In the genomic region with DNA sequence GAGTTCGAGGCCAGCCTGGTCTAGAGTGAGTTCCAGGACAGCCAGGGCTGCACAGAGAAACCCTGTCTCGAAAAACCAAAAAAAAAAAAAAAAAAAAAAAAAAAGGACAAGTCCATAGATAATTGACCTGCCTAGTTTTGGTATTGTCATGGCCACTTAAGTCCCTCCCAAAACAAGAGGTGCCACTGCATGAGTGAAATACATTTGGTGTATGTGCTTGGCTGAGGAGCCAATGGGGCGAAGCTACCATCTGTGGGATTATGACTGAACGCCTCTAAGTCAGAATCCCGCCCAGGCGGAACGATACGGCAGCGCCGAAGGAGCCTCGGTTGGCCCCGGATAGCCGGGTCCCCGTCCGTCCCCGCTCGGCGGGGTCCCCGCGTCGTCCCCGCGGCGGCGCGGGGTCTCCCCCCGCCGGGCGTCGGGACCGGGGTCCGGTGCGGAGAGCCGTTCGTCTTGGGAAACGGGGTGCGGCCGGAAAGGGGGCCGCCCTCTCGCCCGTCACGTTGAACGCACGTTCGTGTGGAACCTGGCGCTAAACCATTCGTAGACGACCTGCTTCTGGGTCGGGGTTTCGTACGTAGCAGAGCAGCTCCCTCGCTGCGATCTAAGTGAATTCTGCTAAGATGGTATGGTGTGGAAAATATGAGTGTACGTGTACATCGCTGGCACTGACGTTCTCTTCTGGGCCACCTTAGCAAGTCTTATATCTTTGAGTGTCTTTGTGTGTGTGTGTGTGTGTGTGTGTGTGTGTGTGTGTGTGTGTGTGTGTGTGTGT, we compare ENCODE assay signal across 8 mouse cellular contexts. TPM values are rescaled to one million over a fixed set of nuclear protein-coding genes. Genes with fewer than 3 reads are reported as not detected.
DNase-seq lines count a peak whose midpoint lies in the region; ATAC-seq lines count a peak whose summit lies in the region.
"Not testable (repeated sequence)": the region's sequence is repeated elsewhere in the genome, so short reads cannot be mapped to it uniquely, and the experiment has no call there.

No protein-coding gene starts in this region.

- not testable (repeated sequence) for H3K4me2 ChIP-seq in midbrain, embryonic 14.5 days (ENCODE audit: low read length)

- 17% methylated on average over 54 of the region's 56 CpGs for WGBS in midbrain, embryonic 14.5 days

- not testable (repeated sequence) for H3K4me1 ChIP-seq in midbrain, embryonic 14.5 days (ENCODE audit: control insufficient read depth, insufficient read depth, low read length)

- not testable (repeated sequence) for H3K27ac ChIP-seq in midbrain, embryonic 14.5 days (replicated peaks; ENCODE audit: low read depth, low read length)

- peak; percentile 100 for DNase-seq in adrenal gland, adult 18-20 months (ENCODE audit: low spot score in 2 of 2)
- DNase-seq in cerebellum, postnatal 36 days: peak; percentile 97 to 100
- DNase-seq in gastrocnemius, postnatal 4 days (ENCODE audit: low spot score in 2 of 2): peak; percentile 100
- DNase-seq in kidney, adult 9 months: peak; percentile 100
- peak; percentile 94 to 100 for DNase-seq in left cerebral cortex, adult 8-10 months (ENCODE audit: low spot score in 2 of 2)
- peak; percentile 24 for DNase-seq in midbrain, embryonic 14.5 days
- peak; percentile 94 to 96 for DNase-seq in spleen, postnatal 36 days (ENCODE audit: low spot score in 2 of 2)
- peak; percentile 100 for DNase-seq in urinary bladder, postnatal 4 days (ENCODE audit: low spot score in 2 of 2)

- not testable (repeated sequence) for H3K9me3 ChIP-seq in midbrain, embryonic 14.5 days (ENCODE audit: control insufficient read depth, low read length)

- not testable (repeated sequence) for H3K9ac ChIP-seq in midbrain, embryonic 14.5 days (replicated peaks; ENCODE audit: low read length)

- H3K27me3 ChIP-seq in midbrain, embryonic 14.5 days (ENCODE audit: control insufficient read depth, insufficient read depth, low read length): not testable (repeated sequence)

- peaks cover 78% of the 10 kb centered on the region for H3K36me3 ChIP-seq in midbrain, embryonic 14.5 days (ENCODE audit: control insufficient read depth, insufficient read depth, low read length)

- not testable (repeated sequence) for H3K4me3 ChIP-seq in midbrain, embryonic 14.5 days (replicated peaks; ENCODE audit: low read depth, low read length)

- not testable (repeated sequence) for ATAC-seq in midbrain, embryonic 14.5 days (ENCODE audit: low FRiP score, low TSS enrichment)

RNA-seq across cellular contexts. Expression of a gene that starts 9.4 kb away (rescaled TPM):
- 10 to 100 TPM; 39.4 to 56.6 TPM for total RNA-seq in adrenal gland, adult 18-20 months (2021)
- total RNA-seq in gastrocnemius, postnatal 4 days (2021): 10 to 100 TPM; 21.0 to 24.6 TPM
- total RNA-seq in left cerebral cortex, adult 8-10 months (2022): 10 to 100 TPM; 29.1 to 31.7 (median 30.0) TPM
- 28.7 and 34.6 TPM in 2 replicates for polyA plus RNA-seq in midbrain, embryonic 14.5 days (2014; fragmentation: Nextera tagmentation; extraction: Ambion mirVana)

RNA-seq across cellular contexts. Expression of a gene that starts 32.3 kb away (rescaled TPM):
- total RNA-seq in adrenal gland, adult 18-20 months (2021): 10 to 100 TPM; 62.7 to 79.7 TPM
- total RNA-seq in gastrocnemius, postnatal 4 days (2021): 10 to 100 TPM; 50.3 to 67.3 TPM
- total RNA-seq in left cerebral cortex, adult 8-10 months (2022): 10 to 100 TPM; 51.9 to 75.8 (median 64.6) TPM
- polyA plus RNA-seq in midbrain, embryonic 14.5 days (2014; fragmentation: Nextera tagmentation; extraction: Ambion mirVana): 62.6 and 80.2 TPM in 2 replicates

RNA-seq across cellular contexts. Expression of a gene that starts 59.2 kb away (rescaled TPM):
- 10 to 100 TPM; 73.7 to 82.3 TPM for total RNA-seq in adrenal gland, adult 18-20 months (2021)
- 10 to 100 TPM; 65.5 to 69.5 TPM for total RNA-seq in gastrocnemius, postnatal 4 days (2021)
- total RNA-seq in left cerebral cortex, adult 8-10 months (2022): 10 to 100 TPM; 49.5 to 53.6 (median 51.3) TPM
- polyA plus RNA-seq in midbrain, embryonic 14.5 days (2014; fragmentation: Nextera tagmentation; extraction: Ambion mirVana): 139 and 167 TPM in 2 replicates

Comparison
In these comparisons a context has a peak if more than half of its experiments do, and no peak if none do; other contexts are left out.
1. DNase-seq: peak in every context shown above with its lines; median percentile 100 in adrenal gland, adult 18-20 months; 100 in gastrocnemius, postnatal 4 days; 100 in kidney, adult 9 months; 100 in urinary bladder, postnatal 4 days; 98 in cerebellum, postnatal 36 days; 97 in left cerebral cortex, adult 8-10 months; 95 in spleen, postnatal 36 days; 24 in midbrain, embryonic 14.5 days.